Comparison of ENCODE assay signal across 14 mouse cellular contexts in the genomic region with DNA sequence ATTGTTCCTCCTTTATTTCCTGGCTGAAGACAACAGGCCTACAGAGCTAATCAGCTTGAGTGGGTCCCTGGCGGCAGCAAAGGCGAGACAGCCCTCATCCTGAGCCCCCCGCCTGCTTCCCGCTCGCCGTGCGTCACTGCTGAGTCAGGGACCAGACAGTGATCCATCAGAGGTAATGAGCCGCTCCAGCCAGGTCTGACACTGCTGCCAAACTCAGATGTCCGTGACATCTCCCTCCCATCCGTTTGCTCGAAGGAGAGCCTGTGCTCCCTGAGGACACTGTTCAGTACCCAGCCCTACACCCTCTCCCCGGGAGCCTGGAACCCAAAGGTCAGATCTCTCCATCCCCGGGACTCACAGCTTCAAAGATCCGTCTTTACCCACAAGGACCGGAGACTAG. TPM values are rescaled to one million over a fixed set of nuclear protein-coding genes. Genes with fewer than 3 reads are reported as not detected.
A peak's percentile ranks its signal among the peaks of the same experiment; 100 is the strongest.
DNase-seq lines count a peak whose midpoint lies in the region; ATAC-seq lines count a peak whose summit lies in the region.
"Had no signal": no experiment of that assay in that cellular context is flagged by ENCODE, and none has a peak within 500 bp of the region (broad histone marks: within the 10 kb centered on the region; RNA-seq: fewer than 3 reads in every experiment).

No protein-coding gene starts in this region.

- no peak overlapping the region for H3K27ac ChIP-seq in neural tube, embryonic 12.5 days
- no peak overlapping the region for H3K27ac ChIP-seq in neural tube, embryonic 15.5 days (replicated peaks)
- 0 out of 2 replicates have a peak overlapping the region, but pooled peaks have one; percentile 30 for H3K27ac ChIP-seq in kidney, embryonic 14.5 days (ENCODE audit: low read depth, low read length)
- H3K27ac ChIP-seq in neural tube, embryonic 14.5 days (ENCODE audit: low read depth, low read length), result 0 out of 2 replicates have a peak overlapping the region, but pooled peaks have one; percentile 22
- H3K27ac ChIP-seq in limb, embryonic 10.5 days, result no peak overlapping the region
- no peak overlapping the region for H3K27ac ChIP-seq in midbrain, embryonic 13.5 days
- H3K27ac ChIP-seq: heart, embryonic 15.5 days; midbrain, embryonic 12.5 days had no signal

- peaks cover 86% of the 10 kb centered on the region for H3K36me3 ChIP-seq in neural tube, embryonic 12.5 days
- peaks cover 80% of the 10 kb centered on the region for H3K36me3 ChIP-seq in neural tube, embryonic 15.5 days
- H3K36me3 ChIP-seq in kidney, embryonic 14.5 days (ENCODE audit: control insufficient read depth, insufficient read depth, low read length), result peaks cover 74% of the 10 kb centered on the region
- H3K36me3 ChIP-seq in neural tube, embryonic 14.5 days (ENCODE audit: control insufficient read depth, insufficient read depth, low read length), result peaks cover 56% of the 10 kb centered on the region
- H3K36me3 ChIP-seq in limb, embryonic 10.5 days, result peaks cover 97% of the 10 kb centered on the region
- peaks cover 86% of the 10 kb centered on the region for H3K36me3 ChIP-seq in midbrain, embryonic 13.5 days

- 60% methylated on average over 15 of the region's 15 CpGs for WGBS in neural tube, embryonic 12.5 days
- WGBS in neural tube, embryonic 15.5 days, result 59% methylated on average over 15 of the region's 15 CpGs
- 37% methylated on average over 15 of the region's 15 CpGs for WGBS in kidney, embryonic 14.5 days
- WGBS in neural tube, embryonic 14.5 days, result 63% methylated on average over 15 of the region's 15 CpGs
- 76% methylated on average over 15 of the region's 15 CpGs for WGBS in limb, embryonic 10.5 days
- 83% methylated on average over 15 of the region's 15 CpGs for WGBS in midbrain, embryonic 13.5 days

- H3K4me2 ChIP-seq in neural tube, embryonic 12.5 days (replicated peaks), result no peak overlapping the region
- H3K4me2 ChIP-seq in neural tube, embryonic 15.5 days, result no peak overlapping the region
- H3K4me2 ChIP-seq in kidney, embryonic 14.5 days (replicated peaks; ENCODE audit: low read depth, low read length), result no peak overlapping the region
- no peak overlapping the region for H3K4me2 ChIP-seq in neural tube, embryonic 14.5 days (ENCODE audit: low read depth, low read length)
- H3K4me2 ChIP-seq in midbrain, embryonic 13.5 days (replicated peaks), result no peak overlapping the region
- H3K4me2 ChIP-seq: heart, embryonic 15.5 days; midbrain, embryonic 12.5 days had no signal

- H3K4me1 ChIP-seq in neural tube, embryonic 12.5 days, result peaks cover 37% of the 10 kb centered on the region
- peaks cover 50% of the 10 kb centered on the region for H3K4me1 ChIP-seq in neural tube, embryonic 15.5 days
- peaks cover 29% of the 10 kb centered on the region for H3K4me1 ChIP-seq in kidney, embryonic 14.5 days (ENCODE audit: control insufficient read depth, insufficient read depth, low read length)
- peaks cover 19% of the 10 kb centered on the region for H3K4me1 ChIP-seq in neural tube, embryonic 14.5 days (ENCODE audit: control insufficient read depth, insufficient read depth, low read length)
- H3K4me1 ChIP-seq in limb, embryonic 10.5 days, result peaks cover 13% of the 10 kb centered on the region
- H3K4me1 ChIP-seq in midbrain, embryonic 13.5 days (replicated peaks), result peaks cover 20% of the 10 kb centered on the region

- H3K4me3 ChIP-seq in neural tube, embryonic 12.5 days, result no peak overlapping the region
- no peak overlapping the region for H3K4me3 ChIP-seq in neural tube, embryonic 15.5 days (replicated peaks)
- no peak overlapping the region for H3K4me3 ChIP-seq in kidney, embryonic 14.5 days (ENCODE audit: low read length)
- H3K4me3 ChIP-seq in neural tube, embryonic 14.5 days (ENCODE audit: low read depth, low read length), result no peak overlapping the region
- H3K4me3 ChIP-seq in limb, embryonic 10.5 days, result no peak overlapping the region
- H3K4me3 ChIP-seq in midbrain, embryonic 13.5 days (replicated peaks), result no peak overlapping the region
- H3K4me3 ChIP-seq: heart, embryonic 15.5 days; midbrain, embryonic 12.5 days had no signal

- no peaks in the 10 kb centered on the region for H3K27me3 ChIP-seq in neural tube, embryonic 12.5 days (replicated peaks)
- no peaks in the 10 kb centered on the region for H3K27me3 ChIP-seq in neural tube, embryonic 15.5 days (replicated peaks)
- H3K27me3 ChIP-seq in kidney, embryonic 14.5 days (ENCODE audit: control insufficient read depth, insufficient read depth, low read length), result no peaks in the 10 kb centered on the region
- H3K27me3 ChIP-seq in neural tube, embryonic 14.5 days (ENCODE audit: control insufficient read depth, insufficient read depth, low read length), result no peaks in the 10 kb centered on the region
- no peaks in the 10 kb centered on the region for H3K27me3 ChIP-seq in limb, embryonic 10.5 days (ENCODE audit: low read depth, poor library complexity, severe bottlenecking)
- H3K27me3 ChIP-seq in midbrain, embryonic 13.5 days, result no peaks in the 10 kb centered on the region
- H3K27me3 ChIP-seq: heart, embryonic 15.5 days; midbrain, embryonic 12.5 days had no signal

- H3K9ac ChIP-seq in neural tube, embryonic 12.5 days, result no peak overlapping the region
- H3K9ac ChIP-seq in neural tube, embryonic 15.5 days (replicated peaks), result no peak overlapping the region
- no peak overlapping the region for H3K9ac ChIP-seq in kidney, embryonic 14.5 days (ENCODE audit: low read depth, low read length)
- no peak overlapping the region for H3K9ac ChIP-seq in neural tube, embryonic 14.5 days (replicated peaks; ENCODE audit: low read depth, low read length)
- no peak overlapping the region for H3K9ac ChIP-seq in midbrain, embryonic 13.5 days (replicated peaks)
- H3K9ac ChIP-seq: heart, embryonic 15.5 days; midbrain, embryonic 12.5 days had no signal

- no peaks in the 10 kb centered on the region for H3K9me3 ChIP-seq in neural tube, embryonic 12.5 days
- no peaks in the 10 kb centered on the region for H3K9me3 ChIP-seq in neural tube, embryonic 15.5 days (replicated peaks)
- no peaks in the 10 kb centered on the region for H3K9me3 ChIP-seq in kidney, embryonic 14.5 days (ENCODE audit: control insufficient read depth, low read length)
- H3K9me3 ChIP-seq in neural tube, embryonic 14.5 days (ENCODE audit: control insufficient read depth, low read length), result no peaks in the 10 kb centered on the region
- no peaks in the 10 kb centered on the region for H3K9me3 ChIP-seq in limb, embryonic 10.5 days (replicated peaks)
- no peaks in the 10 kb centered on the region for H3K9me3 ChIP-seq in midbrain, embryonic 13.5 days
- H3K9me3 ChIP-seq: heart, embryonic 15.5 days; midbrain, embryonic 12.5 days had no signal

- DNase-seq in adrenal gland, postnatal 36 days, result peak; percentile 90 to 93
- DNase-seq in limb, embryonic 10.5 days (ENCODE audit: low spot score), result no peak
- no peak for DNase-seq in c-Kit-positive CD71-positive TER-119-positive erythroid progenitor cells, embryonic 14.5 days (ENCODE audit: low spot score)
- DNase-seq: cerebellum, postnatal 14 days; lung, postnatal 10 days; thymus, adult 18-20 months had no signal

- peak; percentile 50; the same call in 1 of the 2 replicates for ATAC-seq in neural tube, embryonic 12.5 days (ENCODE audit: low FRiP score, low read depth)
- ATAC-seq in neural tube, embryonic 15.5 days (ENCODE audit: low FRiP score), result no peak
- peak; percentile 68 for ATAC-seq in kidney, embryonic 14.5 days (ENCODE audit: low FRiP score, low TSS enrichment)
- ATAC-seq in neural tube, embryonic 14.5 days (ENCODE audit: low read depth), result peak; percentile 59; the same call in 1 of the 2 replicates
- no peak for ATAC-seq in midbrain, embryonic 13.5 days
- ATAC-seq: activated CD4-positive, CD25-positive, alpha-beta regulatory T cell, adult 4 months had no signal

RNA-seq across cellular contexts. Expression of a gene that starts 7.0 kb away (rescaled TPM):
- 356 and 377 TPM in 2 replicates for polyA plus RNA-seq in neural tube, embryonic 12.5 days (2016; fragmentation: Nextera tagmentation; extraction: Ambion mirVana)
- polyA plus RNA-seq in neural tube, embryonic 15.5 days (2015; fragmentation: Nextera tagmentation; extraction: Ambion mirVana), result 213 and 218 TPM in 2 replicates
- 1,000 to 10,000 TPM; 1,688 to 2,194 TPM for total RNA-seq in adrenal gland, postnatal 36 days (2021)
- 70.1 and 158 TPM in 2 replicates for polyA plus RNA-seq in kidney, embryonic 14.5 days (2014; fragmentation: Nextera tagmentation; extraction: Ambion mirVana)
- 191 and 250 TPM in 2 replicates for polyA plus RNA-seq in neural tube, embryonic 14.5 days (2014; fragmentation: Nextera tagmentation; extraction: Ambion mirVana)
- polyA plus RNA-seq in limb, embryonic 10.5 days (2016; fragmentation: Nextera tagmentation; extraction: Ambion mirVana), result 260 and 263 TPM in 2 replicates
- 272 and 273 TPM in 2 replicates for polyA plus RNA-seq in midbrain, embryonic 13.5 days (2015; fragmentation: Nextera tagmentation; extraction: Ambion mirVana)

RNA-seq across cellular contexts. Expression of a gene that starts 24.6 kb away (rescaled TPM):
- polyA plus RNA-seq in neural tube, embryonic 12.5 days (2016; fragmentation: Nextera tagmentation; extraction: Ambion mirVana), result 1.5 and 1.6 TPM in 2 replicates
- polyA plus RNA-seq in neural tube, embryonic 15.5 days (2015; fragmentation: Nextera tagmentation; extraction: Ambion mirVana), result 1.2 and 2.1 TPM in 2 replicates
- 1 to 10 TPM; 5.6 to 7.7 TPM for total RNA-seq in adrenal gland, postnatal 36 days (2021)
- polyA plus RNA-seq in kidney, embryonic 14.5 days (2014; fragmentation: Nextera tagmentation; extraction: Ambion mirVana), result 0.58 and 0.77 TPM in 2 replicates
- 1.7 and 2.2 TPM in 2 replicates for polyA plus RNA-seq in neural tube, embryonic 14.5 days (2014; fragmentation: Nextera tagmentation; extraction: Ambion mirVana)
- 1.1 and 1.2 TPM in 2 replicates for polyA plus RNA-seq in limb, embryonic 10.5 days (2016; fragmentation: Nextera tagmentation; extraction: Ambion mirVana)
- 2.8 and 3.0 TPM in 2 replicates for polyA plus RNA-seq in midbrain, embryonic 13.5 days (2015; fragmentation: Nextera tagmentation; extraction: Ambion mirVana)

RNA-seq across cellular contexts. Expression of a gene that starts 48.3 kb away (rescaled TPM):
- polyA plus RNA-seq in neural tube, embryonic 12.5 days (2016; fragmentation: Nextera tagmentation; extraction: Ambion mirVana), result 12.3 and 12.4 TPM in 2 replicates
- polyA plus RNA-seq in neural tube, embryonic 15.5 days (2015; fragmentation: Nextera tagmentation; extraction: Ambion mirVana), result 9.1 and 10.1 TPM in 2 replicates
- 10 to 100 TPM; 56.2 to 58.2 TPM for total RNA-seq in adrenal gland, postnatal 36 days (2021)
- polyA plus RNA-seq in kidney, embryonic 14.5 days (2014; fragmentation: Nextera tagmentation; extraction: Ambion mirVana), result 8.5 and 12.3 TPM in 2 replicates
- polyA plus RNA-seq in neural tube, embryonic 14.5 days (2014; fragmentation: Nextera tagmentation; extraction: Ambion mirVana), result 15.7 and 16.1 TPM in 2 replicates
- 7.9 and 10.4 TPM in 2 replicates for polyA plus RNA-seq in limb, embryonic 10.5 days (2016; fragmentation: Nextera tagmentation; extraction: Ambion mirVana)
- polyA plus RNA-seq in midbrain, embryonic 13.5 days (2015; fragmentation: Nextera tagmentation; extraction: Ambion mirVana), result 12.9 and 13.1 TPM in 2 replicates

RNA-seq across cellular contexts. Expression of a gene that starts 53.9 kb away (rescaled TPM):
- polyA plus RNA-seq in neural tube, embryonic 12.5 days (2016; fragmentation: Nextera tagmentation; extraction: Ambion mirVana), result 33.2 and 33.6 TPM in 2 replicates
- polyA plus RNA-seq in neural tube, embryonic 15.5 days (2015; fragmentation: Nextera tagmentation; extraction: Ambion mirVana), result 62.0 and 74.6 TPM in 2 replicates
- total RNA-seq in adrenal gland, postnatal 36 days (2021), result 10 to 100 TPM; 46.5 to 60.7 TPM
- polyA plus RNA-seq in kidney, embryonic 14.5 days (2014; fragmentation: Nextera tagmentation; extraction: Ambion mirVana), result 17.0 and 25.0 TPM in 2 replicates
- 41.1 and 49.3 TPM in 2 replicates for polyA plus RNA-seq in neural tube, embryonic 14.5 days (2014; fragmentation: Nextera tagmentation; extraction: Ambion mirVana)
- polyA plus RNA-seq in limb, embryonic 10.5 days (2016; fragmentation: Nextera tagmentation; extraction: Ambion mirVana), result 13.1 and 23.0 TPM in 2 replicates
- 21.5 and 23.6 TPM in 2 replicates for polyA plus RNA-seq in midbrain, embryonic 13.5 days (2015; fragmentation: Nextera tagmentation; extraction: Ambion mirVana)

Comparison
In these comparisons a context has a peak if more than half of its experiments do, and no peak if none do; other contexts are left out.
1. ATAC-seq: peak in neural tube, embryonic 12.5 days (single experiment), kidney, embryonic 14.5 days (single experiment) and neural tube, embryonic 14.5 days (single experiment); none in neural tube, embryonic 15.5 days (single experiment) and midbrain, embryonic 13.5 days (single experiment).
2. H3K27ac ChIP-seq: peak in kidney, embryonic 14.5 days (single experiment) and neural tube, embryonic 14.5 days (single experiment); none in neural tube, embryonic 12.5 days (single experiment), neural tube, embryonic 15.5 days (single experiment), limb, embryonic 10.5 days (single experiment) and midbrain, embryonic 13.5 days (single experiment).
3. DNase-seq: peak in adrenal gland, postnatal 36 days (2 of 2); none in limb, embryonic 10.5 days (single experiment) and c-Kit-positive CD71-positive TER-119-positive erythroid progenitor cells, embryonic 14.5 days (single experiment).